Mouse (Mus musculus) MEL (cell line): ENCODE measurements around the gene Olfr1131. TPM values are rescaled to one million over a fixed set of nuclear protein-coding genes. Genes with fewer than 3 reads are reported as not detected.

Experiments used
- ETS1 ChIP-seq: IDR thresholded peaks from 2 replicates; pipeline ENCODE4 v1.6.1; 2012; ENCODE audit warnings: low read depth, mild to moderate bottlenecking, inconsistent platforms, low read length, improper control_type of control experiment, moderate library complexity
- MAX ChIP-seq: IDR thresholded peaks from 2 replicates; pipeline ENCODE4 v1.6.1; 2011; ENCODE audit warnings: low read length, improper control_type of control experiment
- ZNF384 ChIP-seq: IDR thresholded peaks from 2 replicates; pipeline ENCODE4 v1.6.1; 2012; ENCODE audit warnings: low read depth, mild to moderate bottlenecking, inconsistent platforms, low read length, improper control_type of control experiment
- polyA plus RNA-seq, 2 experiments: library from polyadenylated mRNA; stranded (reverse) in 1 of 2; unstranded in 1 of 2; fragments of >175 nt in 1 of 2; fragments of >200 nt in 1 of 2; gene quantifications; 2 replicates each; pipeline versions ENCODE4 v1.2.1 to v1.2.4; 2012; ENCODE audit warnings: low replicate concordance in 2 of 2, low read depth in 1 of 2; ENCODE audit not compliant: insufficient read length in 2 of 2, insufficient read depth in 1 of 2, missing spikeins in 1 of 2
- total RNA-seq: library from RNA; depleted of rRNA; stranded (reverse); fragments of 300-350 nt; gene quantifications from 2 replicates; pipeline ENCODE4 v1.2.3, GENCODE M21; 2012; rRNA removed

Olfr1131 gene
- total and polyA plus RNA-seq, 3 experiments, result not detected

DNA sequence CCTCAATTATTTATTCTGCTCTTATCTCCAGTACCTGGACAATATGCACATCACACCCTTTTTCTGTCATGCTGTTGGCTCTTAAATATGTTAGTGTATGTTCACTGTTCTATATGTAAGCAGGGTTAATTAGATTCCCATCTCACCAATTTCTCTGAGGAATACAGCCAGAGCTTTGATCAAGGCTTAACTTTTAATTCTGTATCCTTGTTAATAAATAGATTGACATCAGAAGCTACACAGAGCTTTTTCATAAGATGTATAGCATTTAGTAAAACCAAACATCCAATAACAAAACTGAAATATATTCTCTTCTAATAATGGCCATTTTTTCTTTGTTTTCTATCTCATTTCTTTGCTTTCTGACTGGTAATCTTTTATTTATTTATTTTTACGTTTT, 46.7 kb downstream of the Olfr1131 start, which contains the start of gene Olfr1135 (continued):
- no peak for TF ChIP-seq ZNF384
- TF ChIP-seq ETS1, result no peak
- no peak for TF ChIP-seq MAX
- TF ChIP-seq, all 39 proteins: peak for 0

Other genes with a start within 250 kb of the Olfr1131 start
- not detected in 2 replicates for gene Olfr1122, start 241.3 kb upstream of the Olfr1131 start, total RNA-seq
- gene Olfr1122, start 241.3 kb upstream of the Olfr1131 start, polyA plus RNA-seq, result not detected
- not detected in 2 replicates for gene Olfr1123, start 210.5 kb upstream of the Olfr1131 start, total RNA-seq
- not detected for gene Olfr1123, start 210.5 kb upstream of the Olfr1131 start, polyA plus RNA-seq
- not detected in 2 replicates for gene Olfr1124, start 196.8 kb upstream of the Olfr1131 start, total RNA-seq
- gene Olfr1124, start 196.8 kb upstream of the Olfr1131 start, polyA plus RNA-seq, result not detected
- not detected in 2 replicates for gene Olfr1126, start 173.1 kb upstream of the Olfr1131 start, total RNA-seq
- not detected for gene Olfr1126, start 173.1 kb upstream of the Olfr1131 start, polyA plus RNA-seq
- not detected in 2 replicates for gene Pramel7, start 130.0 kb upstream of the Olfr1131 start, total RNA-seq
- gene Pramel7, start 130.0 kb upstream of the Olfr1131 start, polyA plus RNA-seq, result not detected
- gene Pramel6, start 120.5 kb upstream of the Olfr1131 start, total RNA-seq, result not detected in 2 replicates
- not detected for gene Pramel6, start 120.5 kb upstream of the Olfr1131 start, polyA plus RNA-seq
- not detected in 2 replicates for gene Olfr153, start 95.3 kb upstream of the Olfr1131 start, total RNA-seq
- gene Olfr153, start 95.3 kb upstream of the Olfr1131 start, polyA plus RNA-seq, result not detected
- not detected in 2 replicates for gene Olfr1128, start 81.6 kb upstream of the Olfr1131 start, total RNA-seq
- not detected for gene Olfr1128, start 81.6 kb upstream of the Olfr1131 start, polyA plus RNA-seq
- not detected in 2 replicates for gene Olfr1129, start 53.2 kb upstream of the Olfr1131 start, total RNA-seq
- under 1 TPM in 1 of 2 experiments, not detected in 1; 0.06 TPM for gene Olfr1129, start 53.2 kb upstream of the Olfr1131 start, polyA plus RNA-seq
- not detected in 2 replicates for gene Olfr1130, start 20.9 kb upstream of the Olfr1131 start, total RNA-seq
- not detected for gene Olfr1130, start 20.9 kb upstream of the Olfr1131 start, polyA plus RNA-seq
- gene Olfr1132, start 10.4 kb downstream of the Olfr1131 start, total RNA-seq, result not detected in 2 replicates
- gene Olfr1132, start 10.4 kb downstream of the Olfr1131 start, polyA plus RNA-seq, result not detected
- not detected in 2 replicates for gene Olfr1133, start 20.3 kb downstream of the Olfr1131 start, total RNA-seq
- gene Olfr1133, start 20.3 kb downstream of the Olfr1131 start, polyA plus RNA-seq, result not detected
- not detected in 2 replicates for gene Olfr1134, start 31.4 kb downstream of the Olfr1131 start, total RNA-seq
- gene Olfr1134, start 31.4 kb downstream of the Olfr1131 start, polyA plus RNA-seq, result not detected
- not detected in 2 replicates for gene Olfr1135, start 46.6 kb downstream of the Olfr1131 start, total RNA-seq
- not detected for gene Olfr1135, start 46.6 kb downstream of the Olfr1131 start, polyA plus RNA-seq
- not detected in 2 replicates for gene Olfr1136, start 66.8 kb downstream of the Olfr1131 start, total RNA-seq
- not detected for gene Olfr1136, start 66.8 kb downstream of the Olfr1131 start, polyA plus RNA-seq
- gene Olfr1137, start 86.1 kb downstream of the Olfr1131 start, total RNA-seq, result not detected in 2 replicates
- not detected for gene Olfr1137, start 86.1 kb downstream of the Olfr1131 start, polyA plus RNA-seq
- gene Olfr1138, start 112.9 kb downstream of the Olfr1131 start, total RNA-seq, result not detected in 2 replicates
- not detected for gene Olfr1138, start 112.9 kb downstream of the Olfr1131 start, polyA plus RNA-seq
- gene Olfr1140, start 116.6 kb downstream of the Olfr1131 start, total RNA-seq, result not detected in 2 replicates
- not detected for gene Olfr1140, start 116.6 kb downstream of the Olfr1131 start, polyA plus RNA-seq
- not detected in 2 replicates for gene Olfr1141, start 126.9 kb downstream of the Olfr1131 start, total RNA-seq
- not detected for gene Olfr1141, start 126.9 kb downstream of the Olfr1131 start, polyA plus RNA-seq
- not detected in 2 replicates for gene Olfr152, start 152.4 kb downstream of the Olfr1131 start, total RNA-seq
- not detected for gene Olfr152, start 152.4 kb downstream of the Olfr1131 start, polyA plus RNA-seq
- gene Olfr1143, start 173.5 kb downstream of the Olfr1131 start, total RNA-seq, result not detected in 2 replicates
- gene Olfr1143, start 173.5 kb downstream of the Olfr1131 start, polyA plus RNA-seq, result not detected
- gene Olfr1145, start 182.7 kb downstream of the Olfr1131 start, total RNA-seq, result not detected in 2 replicates
- gene Olfr1145, start 182.7 kb downstream of the Olfr1131 start, polyA plus RNA-seq, result not detected
- gene Olfr1148, start 203.4 kb downstream of the Olfr1131 start, total RNA-seq, result not detected in 2 replicates
- gene Olfr1148, start 203.4 kb downstream of the Olfr1131 start, polyA plus RNA-seq, result not detected
- gene Olfr1150-ps1, start 216.9 kb downstream of the Olfr1131 start, total RNA-seq, result not detected in 2 replicates
- gene Olfr1150-ps1, start 216.9 kb downstream of the Olfr1131 start, polyA plus RNA-seq, result not detected
- not detected in 2 replicates for gene Olfr1151, start 228.8 kb downstream of the Olfr1131 start, total RNA-seq
- gene Olfr1151, start 228.8 kb downstream of the Olfr1131 start, polyA plus RNA-seq, result not detected
- not detected in 2 replicates for gene Olfr1152, start 239.4 kb downstream of the Olfr1131 start, total RNA-seq
- under 1 TPM in 1 of 2 experiments, not detected in 1; 0.01 TPM for gene Olfr1152, start 239.4 kb downstream of the Olfr1131 start, polyA plus RNA-seq